ENCODE assay signal across 24 mouse cellular contexts in genomic region chr13:38838231-38838630, GRCm38 (mm10).
"Had no signal": no experiment of that assay in that cellular context is flagged by ENCODE, and none has a peak within 500 bp of the region (broad histone marks: within the 10 kb centered on the region; RNA-seq: fewer than 3 reads in every experiment).

No protein-coding gene starts in this region.

- ATAC-seq: intestine, postnatal 0 days; liver, postnatal 0 days; midbrain, embryonic 15.5 days had no signal

- H3K4me1 ChIP-seq: kidney, embryonic 15.5 days; limb, embryonic 12.5 days; limb, embryonic 15.5 days; lung, embryonic 15.5 days; midbrain, embryonic 12.5 days; midbrain, embryonic 15.5 days; neural tube, embryonic 13.5 days; stomach, embryonic 15.5 days had no signal

- H3K27me3 ChIP-seq: kidney, embryonic 15.5 days; limb, embryonic 12.5 days; limb, embryonic 15.5 days; lung, embryonic 15.5 days; midbrain, embryonic 12.5 days; midbrain, embryonic 15.5 days; neural tube, embryonic 13.5 days; stomach, embryonic 15.5 days had no signal

- DNase-seq: kidney, adult 2 months; kidney, postnatal 36 days; layer of hippocampus, postnatal 36 days; left cerebral cortex, postnatal 4 days; liver, postnatal 0 days; lung, postnatal 10 days; lung, postnatal 36 days; retina, postnatal 1 day; right cerebral cortex, postnatal 25 days; spleen, adult 18-20 months; thymus, postnatal 25 days had no signal

- H3K36me3 ChIP-seq: kidney, embryonic 15.5 days; limb, embryonic 12.5 days; limb, embryonic 15.5 days; lung, embryonic 15.5 days; midbrain, embryonic 12.5 days; midbrain, embryonic 15.5 days; neural tube, embryonic 13.5 days; stomach, embryonic 15.5 days had no signal

- H3K4me3 ChIP-seq: kidney, embryonic 15.5 days; left cerebral cortex, adult 2 months; limb, embryonic 12.5 days; limb, embryonic 15.5 days; lung, embryonic 15.5 days; midbrain, embryonic 12.5 days; midbrain, embryonic 15.5 days; myocyte; neural tube, embryonic 13.5 days; stomach, embryonic 15.5 days had no signal

- H3K27ac ChIP-seq: kidney, embryonic 15.5 days; left cerebral cortex, adult 2 months; limb, embryonic 12.5 days; limb, embryonic 15.5 days; liver, embryonic 14.5 days; lung, embryonic 15.5 days; midbrain, embryonic 12.5 days; midbrain, embryonic 15.5 days; neural tube, embryonic 13.5 days; stomach, embryonic 15.5 days had no signal

- H3K4me2 ChIP-seq: kidney, embryonic 15.5 days; limb, embryonic 12.5 days; limb, embryonic 15.5 days; liver, embryonic 11.5 days; lung, embryonic 15.5 days; midbrain, embryonic 12.5 days; midbrain, embryonic 15.5 days; neural tube, embryonic 13.5 days; stomach, embryonic 15.5 days had no signal

- H3K9ac ChIP-seq: kidney, embryonic 15.5 days; limb, embryonic 12.5 days; limb, embryonic 15.5 days; liver, embryonic 14.5 days; liver, postnatal 0 days; lung, embryonic 15.5 days; midbrain, embryonic 12.5 days; midbrain, embryonic 15.5 days; neural tube, embryonic 13.5 days; stomach, embryonic 15.5 days had no signal

- H3K9me3 ChIP-seq: kidney, embryonic 15.5 days; limb, embryonic 12.5 days; limb, embryonic 15.5 days; lung, embryonic 15.5 days; midbrain, embryonic 12.5 days; midbrain, embryonic 15.5 days; neural tube, embryonic 13.5 days; stomach, embryonic 15.5 days had no signal
